Mouse (Mus musculus): ENCODE results near the gene Phf21a. TPM values are rescaled to one million over a fixed set of nuclear protein-coding genes. Genes with fewer than 3 reads are reported as not detected.

The Phf21a gene
- polyA plus RNA-seq, 1 experiment from 2014 or later = 35.8 TPM

DNA sequence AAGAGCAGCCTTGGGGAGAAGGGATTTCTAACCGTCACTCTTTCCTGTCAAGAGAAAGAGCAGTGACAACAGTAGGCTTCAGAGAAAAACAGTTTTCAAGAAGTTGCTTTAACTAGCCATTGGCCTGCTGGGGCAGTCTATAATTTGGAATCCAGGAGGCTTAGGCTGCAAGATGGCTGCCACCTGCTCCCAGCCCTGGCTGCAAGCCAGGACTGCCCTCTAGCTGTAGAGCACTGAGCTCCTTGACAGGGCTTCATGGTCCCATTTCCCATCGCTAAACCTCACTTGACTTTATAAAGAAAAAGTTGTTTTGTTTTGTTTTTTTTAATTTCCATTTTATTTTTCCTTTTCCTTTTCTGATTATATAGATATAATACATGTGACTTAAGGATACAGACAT lies 238.5 kb downstream of the Phf21a start:
- no peaks in the 10 kb centered on the region for H3K27me3 ChIP-seq (ENCODE audit: control insufficient read depth, insufficient read depth, low read length)
- no peak for ATAC-seq (ENCODE audit: insufficient number of reproducible peaks, insufficient read depth, low FRiP score, low read depth)
- H3K36me3 ChIP-seq (ENCODE audit: control insufficient read depth, insufficient read depth, low read length) = peaks cover 51% of the 10 kb centered on the region
- no peak overlapping the region for H3K4me2 ChIP-seq (replicated peaks; ENCODE audit: low read depth, low read length)
- 85% methylated on average over 2 of the region's 2 CpGs for WGBS
- H3K9me3 ChIP-seq (ENCODE audit: control insufficient read depth, low read depth, low read length) = no peaks in the 10 kb centered on the region
- H3K27ac ChIP-seq (ENCODE audit: low read length) = no peak overlapping the region
- H3K9ac ChIP-seq (replicated peaks; ENCODE audit: low read depth, low read length) = no peak overlapping the region
- H3K4me3 ChIP-seq (ENCODE audit: low read depth, low read length) = no peak overlapping the region
- no peaks in the 10 kb centered on the region for H3K4me1 ChIP-seq (ENCODE audit: control insufficient read depth, insufficient read depth, low read length)

DNA sequence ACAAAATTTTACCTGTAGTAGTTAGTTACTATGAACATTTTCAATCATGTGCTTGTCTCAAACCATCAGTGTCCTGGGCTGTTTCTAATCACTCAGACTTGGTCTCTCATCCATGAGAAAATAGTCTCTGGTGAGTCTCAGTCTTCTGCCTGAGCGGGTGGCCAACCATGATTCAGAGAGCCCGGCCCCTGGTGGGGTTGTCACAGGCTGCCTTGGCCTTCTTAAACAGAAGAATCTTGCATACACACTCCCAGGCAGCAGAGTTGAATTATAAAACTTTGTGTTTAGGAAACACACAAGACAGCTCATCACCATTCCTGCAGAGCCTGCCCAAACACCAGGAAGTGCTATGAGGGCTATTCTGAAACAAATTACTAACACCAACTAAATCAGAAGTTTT lies 239.0 kb downstream of the Phf21a start:
- Histone ChIP-seq H3K9me3 (ENCODE audit: control insufficient read depth, low read depth, low read length) (no peaks in the 10 kb centered on the region), H3K4me3 (ENCODE audit: low read depth, low read length) (no peak overlapping the region), H3K36me3 (ENCODE audit: control insufficient read depth, insufficient read depth, low read length) (peaks cover 48% of the 10 kb centered on the region), H3K9ac (replicated peaks; ENCODE audit: low read depth, low read length) (no peak overlapping the region), H3K27ac (ENCODE audit: low read length) (no peak overlapping the region), H3K27me3 (ENCODE audit: control insufficient read depth, insufficient read depth, low read length) (no peaks in the 10 kb centered on the region), H3K4me1 (ENCODE audit: control insufficient read depth, insufficient read depth, low read length) (no peaks in the 10 kb centered on the region), H3K4me2 (replicated peaks; ENCODE audit: low read depth, low read length) (no peak overlapping the region)
- 91% methylated on average over 2 of the region's 2 CpGs for WGBS
- no peak for ATAC-seq (ENCODE audit: insufficient number of reproducible peaks, insufficient read depth, low FRiP score, low read depth)

DNA sequence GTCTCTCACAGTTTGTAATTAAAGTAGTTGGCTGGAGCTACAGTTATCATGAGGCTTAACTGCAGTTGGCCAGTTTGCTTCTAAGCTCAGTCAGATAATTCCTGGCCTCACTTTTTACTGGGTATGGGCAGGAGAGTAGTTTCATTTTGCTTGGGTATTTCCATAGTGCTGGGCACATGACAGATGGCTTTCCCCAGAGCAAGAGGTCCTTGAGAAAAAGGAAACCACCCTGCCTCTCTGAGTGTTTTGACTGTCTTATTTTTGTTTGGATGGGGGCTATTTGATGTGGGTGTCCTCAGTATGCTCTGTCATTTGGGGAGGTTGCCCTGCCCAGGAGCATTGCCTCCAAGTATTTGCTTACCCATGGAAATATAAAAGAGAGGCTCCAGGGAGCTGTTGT lies 249.5 kb downstream of the Phf21a start:
- no peak for ATAC-seq (ENCODE audit: insufficient number of reproducible peaks, insufficient read depth, low FRiP score, low read depth)
- H3K9ac ChIP-seq (replicated peaks; ENCODE audit: low read depth, low read length) = no peak overlapping the region
- H3K27me3 ChIP-seq (ENCODE audit: control insufficient read depth, insufficient read depth, low read length) = no peaks in the 10 kb centered on the region
- no peak overlapping the region for H3K4me3 ChIP-seq (ENCODE audit: low read depth, low read length)
- no peak overlapping the region for H3K27ac ChIP-seq (ENCODE audit: low read length)
- H3K36me3 ChIP-seq (ENCODE audit: control insufficient read depth, insufficient read depth, low read length) = peaks cover 18% of the 10 kb centered on the region
- no peak overlapping the region for H3K4me2 ChIP-seq (replicated peaks; ENCODE audit: low read depth, low read length)
- H3K9me3 ChIP-seq (ENCODE audit: control insufficient read depth, low read depth, low read length) = no peaks in the 10 kb centered on the region
- H3K4me1 ChIP-seq (ENCODE audit: control insufficient read depth, insufficient read depth, low read length) = no peaks in the 10 kb centered on the region

DNA sequence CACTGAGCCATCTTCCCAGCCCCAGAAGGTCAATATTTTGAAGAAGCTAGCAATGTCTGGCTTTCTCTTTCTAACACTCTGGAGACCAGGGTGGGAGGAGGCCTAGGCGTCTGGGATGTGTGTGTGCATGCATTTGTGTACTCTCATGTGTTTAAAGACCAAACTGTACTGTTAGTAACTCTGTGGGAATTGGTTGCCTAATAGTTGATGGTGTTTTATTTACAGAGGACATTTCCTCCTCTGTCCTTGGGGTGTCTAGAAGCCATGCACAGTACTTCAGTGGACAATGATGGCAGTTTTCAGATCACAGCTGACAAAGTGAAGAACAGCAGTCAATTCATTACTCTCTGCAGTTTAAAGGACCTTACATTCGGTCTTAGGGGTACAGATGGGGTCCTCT lies 254.3 kb downstream of the Phf21a start:
- Histone ChIP-seq H3K27ac (ENCODE audit: low read length) (no peak overlapping the region), H3K4me3 (ENCODE audit: low read depth, low read length) (no peak overlapping the region), H3K4me1 (ENCODE audit: control insufficient read depth, insufficient read depth, low read length) (no peaks in the 10 kb centered on the region), H3K36me3 (ENCODE audit: control insufficient read depth, insufficient read depth, low read length) (peaks cover 50% of the 10 kb centered on the region), H3K4me2 (replicated peaks; ENCODE audit: low read depth, low read length) (no peak overlapping the region), H3K9me3 (ENCODE audit: control insufficient read depth, low read depth, low read length) (no peaks in the 10 kb centered on the region), H3K9ac (replicated peaks; ENCODE audit: low read depth, low read length) (no peak overlapping the region), H3K27me3 (ENCODE audit: control insufficient read depth, insufficient read depth, low read length) (no peaks in the 10 kb centered on the region)
- no peak for ATAC-seq (ENCODE audit: insufficient number of reproducible peaks, insufficient read depth, low FRiP score, low read depth)
- 81% methylated on average over 2 of the region's 2 CpGs for WGBS

DNA sequence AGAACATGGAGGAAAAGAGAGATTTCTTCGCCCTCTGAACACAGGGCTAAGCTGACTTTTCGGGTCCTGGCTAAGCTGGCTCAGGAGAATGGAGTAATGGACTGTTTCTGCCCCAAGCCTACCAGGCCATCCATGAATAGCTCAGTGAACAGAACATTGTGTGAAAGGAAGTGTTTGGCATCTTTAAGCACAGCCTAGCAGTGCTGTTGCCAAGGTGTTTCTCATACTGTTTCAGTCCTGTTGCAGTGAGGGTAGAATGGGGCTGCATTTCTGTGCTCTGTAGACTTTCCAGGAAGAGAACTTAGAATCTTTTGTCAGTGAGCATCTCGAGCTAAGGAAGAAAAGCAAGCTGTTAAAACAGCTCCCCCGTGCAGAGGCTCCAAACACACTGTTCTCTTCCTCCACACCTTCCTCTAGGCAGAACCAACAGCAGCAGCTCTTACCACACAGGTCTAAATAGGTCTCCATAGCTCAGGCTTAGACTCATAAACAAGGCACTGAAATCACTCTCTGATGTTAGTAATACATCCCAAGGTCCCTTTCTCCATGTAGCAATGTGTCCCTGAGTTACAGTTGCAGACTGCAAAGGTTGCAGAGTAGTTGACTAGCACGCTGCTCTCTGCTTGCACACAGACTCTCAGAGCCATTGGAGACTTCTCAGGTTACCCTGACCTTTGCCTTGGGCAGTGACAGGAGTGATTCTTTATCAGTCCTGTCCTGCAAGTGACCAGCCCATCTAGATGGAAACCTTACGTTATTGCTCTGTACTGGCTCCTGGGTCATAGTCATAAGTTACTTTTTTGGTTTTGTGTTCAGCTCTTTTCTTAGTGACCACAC lies 256.9 kb downstream of the Phf21a start:
- no peaks in the 10 kb centered on the region for H3K9me3 ChIP-seq (ENCODE audit: control insufficient read depth, low read depth, low read length)
- H3K4me2 ChIP-seq (replicated peaks; ENCODE audit: low read depth, low read length) = no peak overlapping the region
- H3K27me3 ChIP-seq (ENCODE audit: control insufficient read depth, insufficient read depth, low read length) = no peaks in the 10 kb centered on the region
- no peak overlapping the region for H3K27ac ChIP-seq (ENCODE audit: low read length)
- H3K9ac ChIP-seq (replicated peaks; ENCODE audit: low read depth, low read length) = no peak overlapping the region
- 60% methylated on average over 6 of the region's 6 CpGs for WGBS
- H3K4me3 ChIP-seq (ENCODE audit: low read depth, low read length) = no peak overlapping the region
- H3K36me3 ChIP-seq (ENCODE audit: control insufficient read depth, insufficient read depth, low read length) = peaks cover 53% of the 10 kb centered on the region
- H3K4me1 ChIP-seq (ENCODE audit: control insufficient read depth, insufficient read depth, low read length) = no peaks in the 10 kb centered on the region
- ATAC-seq (ENCODE audit: insufficient number of reproducible peaks, insufficient read depth, low FRiP score, low read depth) = no peak

DNA sequence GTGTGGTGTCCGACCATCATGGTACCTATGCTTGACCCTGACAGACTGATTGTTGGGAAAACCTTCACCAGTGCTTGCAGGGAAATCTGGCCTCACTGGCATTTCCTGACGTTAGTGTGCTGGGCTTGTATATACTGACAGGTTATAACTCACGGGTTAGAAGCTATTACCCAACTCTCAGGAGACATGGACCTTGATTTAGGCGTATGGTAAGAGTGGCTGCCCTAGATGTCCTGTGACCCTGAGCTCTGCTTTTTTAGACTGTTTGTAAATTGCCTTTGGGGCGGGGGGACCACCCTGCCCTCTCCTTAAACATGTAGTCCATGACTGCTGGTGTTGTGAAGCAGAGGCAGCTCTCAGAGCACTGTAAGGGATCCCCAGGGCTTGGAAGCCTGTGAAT lies 257.8 kb downstream of the Phf21a start:
- WGBS = 41% methylated on average over 5 of the region's 5 CpGs
- peaks cover 47% of the 10 kb centered on the region for H3K36me3 ChIP-seq (ENCODE audit: control insufficient read depth, insufficient read depth, low read length)
- H3K4me1 ChIP-seq (ENCODE audit: control insufficient read depth, insufficient read depth, low read length) = no peaks in the 10 kb centered on the region
- H3K9me3 ChIP-seq (ENCODE audit: control insufficient read depth, low read depth, low read length) = no peaks in the 10 kb centered on the region
- H3K9ac ChIP-seq (replicated peaks; ENCODE audit: low read depth, low read length) = no peak overlapping the region
- H3K4me2 ChIP-seq (replicated peaks; ENCODE audit: low read depth, low read length) = no peak overlapping the region
- H3K27me3 ChIP-seq (ENCODE audit: control insufficient read depth, insufficient read depth, low read length) = no peaks in the 10 kb centered on the region
- ATAC-seq (ENCODE audit: insufficient number of reproducible peaks, insufficient read depth, low FRiP score, low read depth) = no peak
- H3K4me3 ChIP-seq (ENCODE audit: low read depth, low read length) = no peak overlapping the region
- no peak overlapping the region for H3K27ac ChIP-seq (ENCODE audit: low read length)

DNA sequence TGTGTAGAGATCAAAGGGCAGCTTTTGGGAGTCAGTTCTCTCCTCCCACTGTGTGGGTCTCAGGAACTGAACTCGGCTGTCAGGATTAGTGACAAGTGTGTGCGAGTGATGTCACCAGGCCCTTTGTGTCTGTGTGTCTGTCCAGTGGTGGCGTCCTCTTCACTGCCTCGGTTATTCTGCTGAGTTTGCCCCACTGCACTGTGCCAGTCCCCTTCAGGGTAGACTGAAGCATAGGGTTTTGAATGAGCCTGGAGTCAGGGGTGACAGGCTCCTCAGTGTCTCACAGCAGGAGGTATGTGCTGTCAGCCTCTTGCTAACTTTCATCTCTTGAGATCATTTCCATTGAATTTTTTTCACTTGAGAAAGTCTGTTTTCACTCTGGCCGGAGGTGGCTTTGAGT lies 260.5 kb downstream of the Phf21a start:
- H3K27me3 ChIP-seq (ENCODE audit: control insufficient read depth, insufficient read depth, low read length) = no peaks in the 10 kb centered on the region
- H3K9ac ChIP-seq (replicated peaks; ENCODE audit: low read depth, low read length) = no peak overlapping the region
- H3K4me2 ChIP-seq (replicated peaks; ENCODE audit: low read depth, low read length) = no peak overlapping the region
- no peaks in the 10 kb centered on the region for H3K4me1 ChIP-seq (ENCODE audit: control insufficient read depth, insufficient read depth, low read length)
- no peaks in the 10 kb centered on the region for H3K9me3 ChIP-seq (ENCODE audit: control insufficient read depth, low read depth, low read length)
- 83% methylated on average over 5 of the region's 5 CpGs for WGBS
- H3K4me3 ChIP-seq (ENCODE audit: low read depth, low read length) = no peak overlapping the region
- peaks cover 53% of the 10 kb centered on the region for H3K36me3 ChIP-seq (ENCODE audit: control insufficient read depth, insufficient read depth, low read length)
- H3K27ac ChIP-seq (ENCODE audit: low read length) = no peak overlapping the region
- ATAC-seq (ENCODE audit: insufficient number of reproducible peaks, insufficient read depth, low FRiP score, low read depth) = no peak

DNA sequence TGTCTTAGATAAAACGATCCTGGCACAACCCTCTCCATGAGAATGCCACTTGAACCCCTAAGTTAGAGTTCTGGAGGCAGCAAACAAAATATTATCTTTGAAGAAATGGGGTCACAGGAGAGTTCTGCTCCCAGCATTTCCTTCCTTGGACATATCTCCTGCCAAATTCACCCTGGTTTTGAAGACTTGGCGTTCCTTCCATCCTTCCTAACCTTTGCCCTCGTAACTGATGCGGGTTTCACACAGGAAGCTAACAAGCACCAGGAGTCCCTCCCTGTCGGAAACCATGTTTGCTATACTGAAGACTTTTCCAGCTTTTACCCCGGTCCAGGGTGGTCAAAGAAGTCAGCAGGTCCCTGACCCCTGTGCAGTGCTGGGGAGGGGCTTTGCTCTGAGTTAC lies 261.3 kb downstream of the Phf21a start:
- H3K27ac ChIP-seq (ENCODE audit: low read length) = no peak overlapping the region
- no peak for ATAC-seq (ENCODE audit: insufficient number of reproducible peaks, insufficient read depth, low FRiP score, low read depth)
- 49% methylated on average over 6 of the region's 6 CpGs for WGBS
- H3K4me3 ChIP-seq (ENCODE audit: low read depth, low read length) = no peak overlapping the region
- H3K4me1 ChIP-seq (ENCODE audit: control insufficient read depth, insufficient read depth, low read length) = no peaks in the 10 kb centered on the region
- no peaks in the 10 kb centered on the region for H3K9me3 ChIP-seq (ENCODE audit: control insufficient read depth, low read depth, low read length)
- H3K9ac ChIP-seq (replicated peaks; ENCODE audit: low read depth, low read length) = no peak overlapping the region
- H3K4me2 ChIP-seq (replicated peaks; ENCODE audit: low read depth, low read length) = no peak overlapping the region
- H3K36me3 ChIP-seq (ENCODE audit: control insufficient read depth, insufficient read depth, low read length) = peaks cover 52% of the 10 kb centered on the region
- no peaks in the 10 kb centered on the region for H3K27me3 ChIP-seq (ENCODE audit: control insufficient read depth, insufficient read depth, low read length)

DNA sequence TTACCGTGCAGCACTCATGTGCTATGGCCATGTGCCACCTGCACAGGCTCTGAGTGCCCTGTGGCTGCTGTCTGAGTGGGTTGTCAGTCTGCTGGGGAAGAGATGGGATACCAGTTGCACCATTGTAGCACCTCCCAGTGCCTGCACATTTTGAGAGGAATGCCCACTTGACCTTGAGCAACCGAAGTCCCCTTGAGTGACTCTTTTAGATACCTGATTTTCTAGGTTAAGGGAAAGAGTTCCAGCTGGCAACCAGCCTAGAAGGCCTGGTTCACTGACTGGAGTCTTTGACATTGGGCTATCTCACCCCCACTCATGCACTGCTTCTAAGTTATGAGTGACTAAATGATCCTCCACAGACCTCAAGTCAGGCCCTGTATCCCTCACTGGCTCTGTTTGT lies 266.4 kb downstream of the Phf21a start:
- Histone ChIP-seq H3K4me1 (ENCODE audit: control insufficient read depth, insufficient read depth, low read length) (no peaks in the 10 kb centered on the region), H3K36me3 (ENCODE audit: control insufficient read depth, insufficient read depth, low read length) (peaks cover 33% of the 10 kb centered on the region), H3K27ac (ENCODE audit: low read length) (no peak overlapping the region), H3K27me3 (ENCODE audit: control insufficient read depth, insufficient read depth, low read length) (no peaks in the 10 kb centered on the region), H3K4me2 (replicated peaks; ENCODE audit: low read depth, low read length) (no peak overlapping the region), H3K9me3 (ENCODE audit: control insufficient read depth, low read depth, low read length) (no peaks in the 10 kb centered on the region), H3K9ac (replicated peaks; ENCODE audit: low read depth, low read length) (no peak overlapping the region), H3K4me3 (ENCODE audit: low read depth, low read length) (no peak overlapping the region)
- ATAC-seq (ENCODE audit: insufficient number of reproducible peaks, insufficient read depth, low FRiP score, low read depth) = no peak
- 85% methylated on average over 2 of the region's 2 CpGs for WGBS

Measured in stomach, embryonic 14.5 days (tissue).